Mouse (Mus musculus): ENCODE data around the gene Kctd19. TPM values are rescaled to one million over a fixed set of nuclear protein-coding genes. Genes with fewer than 3 reads are reported as not detected.

Gene Kctd19
- polyA plus RNA-seq (2017; shearing (Covaris generic)), result 1 to 10 TPM in 1 of 2 experiments, under 1 TPM in 1; 0.65 to 1.3 TPM

DNA sequence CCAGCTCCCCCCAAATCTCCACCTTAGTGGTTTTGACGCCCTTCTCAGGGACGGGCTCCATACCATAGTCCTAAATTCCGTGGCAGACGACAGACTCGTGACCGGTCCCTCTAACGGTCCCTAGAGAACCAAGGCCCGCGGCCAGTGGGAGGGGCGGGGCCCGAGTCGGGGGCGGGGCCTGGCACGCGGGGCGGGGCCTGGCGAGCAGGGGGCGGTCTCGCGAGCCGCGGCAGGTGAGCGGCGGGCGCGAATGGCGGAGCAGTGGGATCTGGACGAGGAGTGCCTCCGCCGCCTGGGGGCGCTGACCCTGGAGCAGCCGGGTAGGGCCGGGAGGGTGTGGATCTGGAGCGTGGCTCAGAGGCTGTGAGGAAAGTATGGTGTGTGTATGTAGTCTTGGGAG lies at the start of gene Kctd19, which contains the start of gene Lrrc36:
Gene Kctd19, minus strand, starts transcription at position 112 of the 400 bp plus-strand sequence.
Gene Lrrc36, plus strand, starts transcription at position 181 of the 400 bp plus-strand sequence.

GRCm38 (mm10) chr8:105373032-105373431 lies 40.3 kb downstream of the Kctd19 start, which contains the start of gene Plekhg4:
Plekhg4 (plus strand) TSS chr8:105373274.

DNA sequence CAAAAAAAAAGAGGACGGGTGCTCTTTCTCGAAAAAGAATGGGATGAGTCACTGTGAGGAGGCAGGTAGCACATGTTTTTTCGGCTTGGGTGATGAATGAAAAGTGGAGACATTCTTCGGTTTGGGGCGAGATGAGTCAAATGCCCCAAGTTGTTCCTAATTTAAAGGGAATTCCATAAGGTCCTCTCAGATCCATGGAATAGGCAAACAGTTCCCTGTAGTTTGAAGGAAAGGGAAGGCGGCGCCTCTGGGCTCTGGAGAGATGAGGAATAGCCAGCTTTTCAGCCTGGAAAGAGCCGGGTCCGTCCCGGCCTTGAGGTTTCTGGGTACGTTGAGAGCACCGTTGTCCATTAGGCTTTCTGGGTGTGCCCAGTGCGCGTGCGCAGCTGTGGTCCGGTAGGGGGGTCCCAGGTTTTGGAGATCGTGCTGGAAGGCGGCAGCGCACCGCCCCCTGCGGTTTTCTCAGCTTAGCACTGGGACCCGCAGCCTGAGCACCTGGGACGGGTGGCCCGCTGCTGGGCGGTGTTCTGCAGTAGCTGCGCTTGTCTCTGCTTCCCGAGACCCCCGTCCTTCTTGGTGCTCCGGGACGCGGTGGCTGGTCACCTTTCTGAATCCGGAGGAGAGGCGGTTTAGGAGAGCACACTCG lies 64.7 kb downstream of the Kctd19 start, which contains the start of gene Slc9a5:
Gene Slc9a5, plus strand, starts transcription at position 394 of the 646 bp plus-strand sequence.

GRCm38 (mm10) chr8:105347428-105348221 lies 65.7 kb downstream of the Kctd19 start, which contains the start of gene Fhod1:
Fhod1 (minus strand) TSS chr8:105347953.

Other genes with a start within 250 kb of the Kctd19 start
- 100 to 1,000 TPM; 106 to 136 TPM for gene Cbfb, start 242.8 kb downstream of the Kctd19 start, polyA plus RNA-seq (2017; shearing (Covaris generic))
- 10 to 100 TPM; 26.1 to 30.7 TPM for gene D230025D16Rik, start 188.4 kb downstream of the Kctd19 start, polyA plus RNA-seq (2017; shearing (Covaris generic))
- gene B3gnt9, start 158.3 kb downstream of the Kctd19 start, polyA plus RNA-seq (2017; shearing (Covaris generic)), result 1 to 10 TPM; 1.7 to 2.5 TPM
- gene Tradd, start 148.9 kb downstream of the Kctd19 start, polyA plus RNA-seq (2017; shearing (Covaris generic)), result 10 to 100 TPM; 66.5 to 74.3 TPM
- gene Fbxl8, start 148.9 kb downstream of the Kctd19 start, polyA plus RNA-seq (2017; shearing (Covaris generic)), result 10 to 100 TPM; 23.3 to 29.8 TPM
- gene Hsf4, start 143.7 kb downstream of the Kctd19 start, polyA plus RNA-seq (2017; shearing (Covaris generic)), result 1 to 10 TPM in 1 of 2 experiments, under 1 TPM in 1; 0.88 to 1.1 TPM
- gene Nol3, start 137.4 kb downstream of the Kctd19 start, polyA plus RNA-seq (2017; shearing (Covaris generic)), result 1 to 10 TPM in 1 of 2 experiments, not detected in 1; 1.6 TPM
- gene 4931428F04Rik, start 123.6 kb downstream of the Kctd19 start, polyA plus RNA-seq (2017; shearing (Covaris generic)), result 1 to 10 TPM; 1.9 to 4.2 TPM
- 1 to 10 TPM; 2.0 to 2.1 TPM for gene Exoc3l, start 117.4 kb downstream of the Kctd19 start, polyA plus RNA-seq (2017; shearing (Covaris generic))
- 100 to 1,000 TPM; 150 to 169 TPM for gene E2f4, start 115.8 kb downstream of the Kctd19 start, polyA plus RNA-seq (2017; shearing (Covaris generic))
- 10 to 100 TPM in 1 of 2 experiments, 1 to 10 TPM in 1; 7.2 to 14.4 TPM for gene Elmo3, start 107.9 kb downstream of the Kctd19 start, polyA plus RNA-seq (2017; shearing (Covaris generic))
- 1 to 10 TPM; 1.9 to 2.7 TPM for gene Lrrc29, start 87.2 kb downstream of the Kctd19 start, polyA plus RNA-seq (2017; shearing (Covaris generic))
- gene Tmem208, start 87.1 kb downstream of the Kctd19 start, polyA plus RNA-seq (2017; shearing (Covaris generic)), result 100 to 1,000 TPM; 128 to 130 TPM
- 1 to 10 TPM; 1.0 to 1.8 TPM for gene Fhod1, start 65.5 kb downstream of the Kctd19 start, polyA plus RNA-seq (2017; shearing (Covaris generic))
- under 1 TPM; 0.28 to 0.60 TPM for gene Slc9a5, start 64.7 kb downstream of the Kctd19 start, polyA plus RNA-seq (2017; shearing (Covaris generic))
- 1 to 10 TPM in 1 of 2 experiments, not detected in 1; 1.1 TPM for gene Plekhg4, start 40.2 kb downstream of the Kctd19 start, polyA plus RNA-seq (2017; shearing (Covaris generic))
- under 1 TPM in 1 of 2 experiments, not detected in 1; 0.53 TPM for gene Lrrc36, start 69 bp upstream of the Kctd19 start, polyA plus RNA-seq (2017; shearing (Covaris generic))
- gene Tppp3, start 58.0 kb upstream of the Kctd19 start, polyA plus RNA-seq (2017; shearing (Covaris generic)), result under 1 TPM in 1 of 2 experiments, not detected in 1; 0.64 TPM
- 1 to 10 TPM; 4.3 to 6.1 TPM for gene Zdhhc1, start 83.4 kb upstream of the Kctd19 start, polyA plus RNA-seq (2017; shearing (Covaris generic))
- gene Hsd11b2, start 105.3 kb upstream of the Kctd19 start, polyA plus RNA-seq (2017; shearing (Covaris generic)), result not detected
- gene Atp6v0d1, start 152.5 kb upstream of the Kctd19 start, polyA plus RNA-seq (2017; shearing (Covaris generic)), result 10 to 100 TPM; 38.3 to 39.1 TPM
- 10 to 100 TPM; 16.6 to 18.0 TPM for gene Ripor1, start 191.8 kb upstream of the Kctd19 start, polyA plus RNA-seq (2017; shearing (Covaris generic))
- gene Ctcf, start 223.1 kb upstream of the Kctd19 start, polyA plus RNA-seq (2017; shearing (Covaris generic)), result 100 to 1,000 TPM; 182 to 192 TPM
- 1 to 10 TPM in 1 of 2 experiments, under 1 TPM in 1; 0.44 to 1.4 TPM for gene Agrp, start 223.9 kb upstream of the Kctd19 start, polyA plus RNA-seq (2017; shearing (Covaris generic))